Mouse (Mus musculus) megakaryocyte, adult 5-6 weeks (primary cell): ENCODE results near the gene Gm45337. TPM values are rescaled to one million over a fixed set of nuclear protein-coding genes. Genes with fewer than 3 reads are reported as not detected.
"Not testable (repeated sequence)": the region's sequence is repeated elsewhere in the genome, so short reads cannot be mapped to it uniquely, and the experiment has no call there.

Source experiments
- ATAC-seq: 2 replicates; pipeline ENCODE4 v1.8.0; 2016; ENCODE audit warnings: mild to moderate bottlenecking, inconsistent platforms; ENCODE audit not compliant: poor library complexity, severe bottlenecking
- total RNA-seq, 2 experiments: library from RNA; stranded (forward) in 1 of 2; stranded (reverse) in 1 of 2; fragments of 153-499, 151-499 nt in 1 of 2; fragments of 221-1000, 200-1000 nt in 1 of 2; gene quantifications; 2 replicates each; pipeline versions ENCODE4 v1.2.3 to v1.2.4; 2015 to 2017

Gm45337 gene
- total RNA-seq (2015), result not detected in 2 replicates
- total RNA-seq (2017), result not detected in 2 replicates

- ATAC-seq, result no peak
Observed at GRCm38 (mm10) chr7:142144507-142144906, at the start of gene Gm45337. TSS of gene Gm45337 (minus strand) at chr7:142144607.

GRCm38 (mm10) chr7:142190289-142190688 is 45.9 kb upstream of the Gm45337 start, which contains the start of gene Gm10153:
TSS of gene Gm10153 (minus strand) at chr7:142190389.
- no peak for ATAC-seq

- ATAC-seq, result no peak
Observed at GRCm38 (mm10) chr7:142188156-142188555, 43.7 kb upstream of the Gm45337 start.

- no peak for ATAC-seq
Observed at GRCm38 (mm10) chr7:142181021-142181420, 36.6 kb upstream of the Gm45337 start.

- ATAC-seq, result no peak
Observed at GRCm38 (mm10) chr7:142178685-142179084, 34.3 kb upstream of the Gm45337 start.

GRCm38 (mm10) chr7:142175905-142176304 is 31.5 kb upstream of the Gm45337 start, which contains the start of gene Krtap5-2:
TSS of gene Krtap5-2 (minus strand) at chr7:142176005.
- not testable (repeated sequence) for ATAC-seq

GRCm38 (mm10) chr7:142169836-142170235 is 25.4 kb upstream of the Gm45337 start:
- peak; percentile 60; the same call in 1 of the 2 replicates for ATAC-seq

GRCm38 (mm10) chr7:142165639-142166038 is 21.2 kb upstream of the Gm45337 start, which contains the start of gene Gm4553:
TSS of gene Gm4553 (minus strand) at chr7:142165739.
- ATAC-seq, result not testable (repeated sequence)

- ATAC-seq, result no peak
Observed at GRCm38 (mm10) chr7:142159366-142159765, 15.0 kb upstream of the Gm45337 start.

GRCm38 (mm10) chr7:142157013-142157412 is 12.6 kb upstream of the Gm45337 start, which contains the start of gene Gm29735:
TSS of gene Gm29735 (minus strand) at chr7:142157113.
- ATAC-seq, result not testable (repeated sequence)

GRCm38 (mm10) chr7:142155308-142155707 is 10.9 kb upstream of the Gm45337 start:
- ATAC-seq, result no peak

GRCm38 (mm10) chr7:142152191-142152590 is 7.8 kb upstream of the Gm45337 start:
- ATAC-seq, result no peak

GRCm38 (mm10) chr7:142148633-142149032 is 4.2 kb upstream of the Gm45337 start:
- no peak for ATAC-seq

GRCm38 (mm10) chr7:142146033-142146432 is 1.6 kb upstream of the Gm45337 start:
- peak; percentile 40; the same call in 1 of the 2 replicates for ATAC-seq

- ATAC-seq, result no peak
Observed at GRCm38 (mm10) chr7:142145413-142145940, 1.1 kb upstream of the Gm45337 start.

GRCm38 (mm10) chr7:142143506-142144010 is 849 bp downstream of the Gm45337 start:
- not testable (repeated sequence) for ATAC-seq

GRCm38 (mm10) chr7:142140696-142141095 is 3.7 kb downstream of the Gm45337 start:
- ATAC-seq, result no peak

- ATAC-seq, result not testable (repeated sequence)
Observed at GRCm38 (mm10) chr7:142135934-142136333, 8.5 kb downstream of the Gm45337 start, which contains the start of gene Gm39115. TSS of gene Gm39115 (minus strand) at chr7:142136034.

GRCm38 (mm10) chr7:142134206-142134995 is 10.0 kb downstream of the Gm45337 start:
- ATAC-seq, result no peak

GRCm38 (mm10) chr7:142128843-142129242 is 15.6 kb downstream of the Gm45337 start:
- no peak for ATAC-seq

- ATAC-seq, result not testable (repeated sequence)
Observed at GRCm38 (mm10) chr7:142120629-142121028, 23.8 kb downstream of the Gm45337 start, which contains the start of gene Gm45618. TSS of gene Gm45618 (minus strand) at chr7:142120729.
